Mouse (Mus musculus) lung, embryonic 16.5 days (tissue): ENCODE data around the gene Adam12. TPM values are rescaled to one million over a fixed set of nuclear protein-coding genes. Genes with fewer than 3 reads are reported as not detected.
A peak's percentile ranks its signal among the peaks of the same experiment; 100 is the strongest.

Experiments used
- ATAC-seq: fragments of 200-750 bp; cut with Nextera tagmentation; 2 replicates; pipeline ENCODE4 v1.8.0; 2017; ENCODE audit warnings: low read depth, mild to moderate bottlenecking, moderate library complexity
- H3K27ac ChIP-seq: fragments of 300-500 bp; sonication (generic); 2 replicates; pipeline ENCODE4 v1.5.1; 2014; ENCODE audit warnings: mild to moderate bottlenecking, control low read depth, low read length
- H3K27me3 ChIP-seq: fragments of 300-500 bp; sonication (generic); 2 replicates; pipeline ENCODE4 v1.6.1; 2014; ENCODE audit warnings: low read depth, low read length, mixed read lengths; ENCODE audit not compliant: control insufficient read depth, insufficient read depth
- H3K36me3 ChIP-seq: fragments of 300-500 bp; sonication (generic); 2 replicates; pipeline ENCODE4 v1.6.1; 2014; ENCODE audit warnings: low read length; ENCODE audit not compliant: control insufficient read depth, insufficient read depth
- H3K4me1 ChIP-seq: fragments of 300-500 bp; sonication (generic); replicated peaks from 2 replicates; pipeline ENCODE4 v1.6.1; 2014; ENCODE audit warnings: low read length, mixed read lengths; ENCODE audit not compliant: control insufficient read depth, insufficient read depth
- H3K4me2 ChIP-seq: fragments of 300-500 bp; sonication (generic); 2 replicates; pipeline ENCODE4 v1.6.1; 2014; ENCODE audit warnings: low read depth, low read length, control low read depth
- H3K4me3 ChIP-seq: fragments of 300-500 bp; sonication (generic); 2 replicates; pipeline ENCODE4 v1.5.1; 2014; ENCODE audit warnings: mild to moderate bottlenecking, low read length, control low read depth
- H3K9ac ChIP-seq: fragments of 300-500 bp; sonication (generic); 2 replicates; pipeline ENCODE4 v1.6.1; 2014; ENCODE audit warnings: low read length, control low read depth
- H3K9me3 ChIP-seq: fragments of 300-500 bp; sonication (generic); 2 replicates; pipeline ENCODE4 v1.6.1; 2016; ENCODE audit warnings: low read length; ENCODE audit not compliant: control insufficient read depth
- WGBS: fragments of 180-500 bp; shearing (Covaris S2); extraction: QIAGEN DNeasy Blood & Tissue Kit; methylation state at CpG from one replicate; pipeline ENCODE4 v1.1.7; 2014; 5-methylcytosine and 5-hydroxymethylcytosine counted together
- polyA plus RNA-seq: library from polyadenylated mRNA; unstranded; fragments of >200 nt; fragmentation: Nextera tagmentation; extraction: Ambion mirVana; gene quantifications from 2 replicates; pipeline ENCODE4 v1.2.1, GENCODE M21; 2015

The Adam12 gene
- polyA plus RNA-seq, 1 experiment from 2014 or later = 15.3 TPM

- Histone ChIP-seq H3K4me2 (no peak overlapping the region), H3K9ac (no peak overlapping the region), H3K4me3 (no peak overlapping the region), H3K27me3 (no peaks in the 10 kb centered on the region), H3K4me1 (no peaks in the 10 kb centered on the region; the same call in 1 of the 2 replicates), H3K36me3 (no peaks in the 10 kb centered on the region), H3K9me3 (no peaks in the 10 kb centered on the region), H3K27ac (no peak overlapping the region)
- 78% methylated on average over 5 of the region's 5 CpGs for WGBS
- ATAC-seq = peak; percentile 8; the same call in 1 of the 2 replicates
Observed at GRCm38 (mm10) chr7:133862723-133863122, 369.2 kb downstream of the Adam12 start.

GRCm38 (mm10) chr7:133862233-133862632 is 369.7 kb downstream of the Adam12 start:
- 84% methylated on average over 6 of the region's 6 CpGs for WGBS
- no peaks in the 10 kb centered on the region for H3K27me3 ChIP-seq
- no peaks in the 10 kb centered on the region; the same call in 1 of the 2 replicates for H3K4me1 ChIP-seq
- H3K9ac ChIP-seq = no peak overlapping the region
- ATAC-seq = no peak
- H3K4me2 ChIP-seq = no peak overlapping the region
- no peak overlapping the region for H3K4me3 ChIP-seq
- no peaks in the 10 kb centered on the region for H3K36me3 ChIP-seq
- no peaks in the 10 kb centered on the region for H3K9me3 ChIP-seq
- H3K27ac ChIP-seq = no peak overlapping the region

- Histone ChIP-seq H3K4me2 (no peak overlapping the region), H3K4me1 (peaks cover 3% of the 10 kb centered on the region; the same call in 1 of the 2 replicates), H3K9ac (no peak overlapping the region), H3K27me3 (no peaks in the 10 kb centered on the region), H3K27ac (no peak overlapping the region), H3K4me3 (no peak overlapping the region), H3K9me3 (no peaks in the 10 kb centered on the region), H3K36me3 (no peaks in the 10 kb centered on the region)
- ATAC-seq = peak; percentile 53
- 30% methylated on average over 4 of the region's 4 CpGs for WGBS
Observed at GRCm38 (mm10) chr7:133859548-133859947, 372.4 kb downstream of the Adam12 start.

- Histone ChIP-seq H3K27me3 (no peaks in the 10 kb centered on the region), H3K9me3 (no peaks in the 10 kb centered on the region), H3K4me3 (no peak overlapping the region), H3K27ac (no peak overlapping the region), H3K4me1 (peaks cover 3% of the 10 kb centered on the region; the same call in 1 of the 2 replicates), H3K4me2 (no peak overlapping the region), H3K9ac (no peak overlapping the region), H3K36me3 (no peaks in the 10 kb centered on the region)
- 76% methylated on average over 3 of the region's 3 CpGs for WGBS
- no peak for ATAC-seq
Observed at GRCm38 (mm10) chr7:133858506-133858905, 373.4 kb downstream of the Adam12 start.

- no peaks in the 10 kb centered on the region for H3K36me3 ChIP-seq
- no peaks in the 10 kb centered on the region for H3K9me3 ChIP-seq
- peak; percentile 51 for ATAC-seq
- H3K4me2 ChIP-seq = no peak overlapping the region
- 14% methylated on average over 3 of the region's 3 CpGs for WGBS
- no peak overlapping the region for H3K9ac ChIP-seq
- no peak overlapping the region for H3K27ac ChIP-seq
- no peak overlapping the region for H3K4me3 ChIP-seq
- peaks cover 3% of the 10 kb centered on the region; the same call in 1 of the 2 replicates for H3K4me1 ChIP-seq
- no peaks in the 10 kb centered on the region for H3K27me3 ChIP-seq
Observed at GRCm38 (mm10) chr7:133856278-133856677, 375.7 kb downstream of the Adam12 start.

- Histone ChIP-seq H3K9ac (no peak overlapping the region), H3K4me3 (no peak overlapping the region), H3K4me1 (peaks cover 12% of the 10 kb centered on the region), H3K36me3 (no peaks in the 10 kb centered on the region), H3K9me3 (no peaks in the 10 kb centered on the region), H3K27me3 (no peaks in the 10 kb centered on the region), H3K27ac (no peak overlapping the region), H3K4me2 (no peak overlapping the region)
- no peak for ATAC-seq
Observed at GRCm38 (mm10) chr7:133850735-133851134, 381.2 kb downstream of the Adam12 start.

- Histone ChIP-seq H3K4me1 (peaks cover 12% of the 10 kb centered on the region), H3K27ac (0 out of 2 replicates have a peak overlapping the region, but pooled peaks have one; percentile 30), H3K9me3 (no peaks in the 10 kb centered on the region), H3K4me3 (no peak overlapping the region), H3K9ac (no peak overlapping the region; the same call in 1 of the 2 replicates), H3K4me2 (no peak overlapping the region), H3K27me3 (no peaks in the 10 kb centered on the region), H3K36me3 (no peaks in the 10 kb centered on the region)
- WGBS = 18% methylated on average over 2 of the region's 2 CpGs
- ATAC-seq = peak; percentile 39
Observed at GRCm38 (mm10) chr7:133848180-133848579, 383.8 kb downstream of the Adam12 start.

- H3K27me3 ChIP-seq = no peaks in the 10 kb centered on the region
- no peak overlapping the region for H3K9ac ChIP-seq
- H3K27ac ChIP-seq = peak overlapping the region; percentile 23; the same call in 1 of the 2 replicates
- no peaks in the 10 kb centered on the region for H3K36me3 ChIP-seq
- H3K9me3 ChIP-seq = no peaks in the 10 kb centered on the region
- peak; percentile 89 for ATAC-seq
- 30% methylated on average over 1 of the region's 1 CpGs for WGBS
- H3K4me2 ChIP-seq = no peak overlapping the region
- H3K4me3 ChIP-seq = no peak overlapping the region
- peaks cover 12% of the 10 kb centered on the region for H3K4me1 ChIP-seq
Observed at GRCm38 (mm10) chr7:133847175-133847574, 384.8 kb downstream of the Adam12 start.

GRCm38 (mm10) chr7:133842079-133842478 is 389.9 kb downstream of the Adam12 start:
- no peak for ATAC-seq
- Histone ChIP-seq H3K27ac (no peak overlapping the region), H3K27me3 (no peaks in the 10 kb centered on the region), H3K4me1 (no peaks in the 10 kb centered on the region), H3K9ac (no peak overlapping the region), H3K36me3 (no peaks in the 10 kb centered on the region), H3K4me3 (no peak overlapping the region), H3K4me2 (no peak overlapping the region), H3K9me3 (no peaks in the 10 kb centered on the region)
- WGBS = 42% methylated on average over 6 of the region's 6 CpGs

GRCm38 (mm10) chr7:133839546-133839945 is 392.4 kb downstream of the Adam12 start:
- Histone ChIP-seq H3K9me3 (no peaks in the 10 kb centered on the region), H3K36me3 (no peaks in the 10 kb centered on the region), H3K4me2 (no peak overlapping the region), H3K4me3 (no peak overlapping the region), H3K27me3 (no peaks in the 10 kb centered on the region), H3K27ac (no peak overlapping the region), H3K9ac (no peak overlapping the region), H3K4me1 (no peaks in the 10 kb centered on the region)
- no peak for ATAC-seq
- WGBS = 59% methylated on average over 4 of the region's 4 CpGs
